Mouse (Mus musculus) hindbrain, embryonic 14.5 days (tissue): ENCODE data around the gene Crygf. TPM values are rescaled to one million over a fixed set of nuclear protein-coding genes. Genes with fewer than 3 reads are reported as not detected.
"Not testable (repeated sequence)": the region's sequence is repeated elsewhere in the genome, so short reads cannot be mapped to it uniquely, and the experiment has no call there.

Experiments used
- ATAC-seq: fragments of 200-750 bp; cut with Nextera tagmentation; 2 replicates; pipeline ENCODE4 v1.8.0; 2017; ENCODE audit warnings: moderate number of reproducible peaks, mild to moderate bottlenecking, moderate TSS enrichment, moderate library complexity; ENCODE audit not compliant: low FRiP score
- DNase-seq: peaks from one replicate; pipeline ENCODE4 v3.0.0-alpha.2; 2015; ENCODE audit warnings: low spot score
- H3K27ac ChIP-seq: fragments of 300-500 bp; sonication (generic); 2 replicates; pipeline ENCODE4 v1.5.1; 2014; ENCODE audit warnings: mild to moderate bottlenecking, moderate library complexity
- H3K27me3 ChIP-seq: fragments of 300-500 bp; sonication (generic); 2 replicates; pipeline ENCODE4 v1.6.1; 2014; ENCODE audit warnings: mild to moderate bottlenecking, low read length, mixed read lengths; ENCODE audit not compliant: control insufficient read depth, insufficient read depth
- H3K36me3 ChIP-seq: fragments of 300-500 bp; sonication (generic); replicated peaks from 2 replicates; pipeline ENCODE4 v1.6.1; 2014; ENCODE audit not compliant: control insufficient read depth, insufficient read depth
- H3K4me1 ChIP-seq: fragments of 300-500 bp; sonication (generic); replicated peaks from 2 replicates; pipeline ENCODE4 v1.6.1; 2014; ENCODE audit warnings: antibody characterized with exemption, low read length, mixed read lengths; ENCODE audit not compliant: control insufficient read depth, insufficient read depth
- H3K4me2 ChIP-seq: fragments of 300-500 bp; sonication (generic); replicated peaks from 2 replicates; pipeline ENCODE4 v1.6.1; 2014; ENCODE audit warnings: mild to moderate bottlenecking, moderate library complexity
- H3K4me3 ChIP-seq: fragments of 300-500 bp; sonication (generic); replicated peaks from 2 replicates; pipeline ENCODE4 v1.5.1; 2014; ENCODE audit warnings: mild to moderate bottlenecking, low read length
- H3K9ac ChIP-seq: fragments of 300-500 bp; sonication (generic); 2 replicates; pipeline ENCODE4 v1.6.1; 2014
- H3K9me3 ChIP-seq: fragments of 300-500 bp; sonication (generic); 2 replicates; pipeline ENCODE4 v1.6.1; 2016; ENCODE audit warnings: low read length; ENCODE audit not compliant: control insufficient read depth
- WGBS: fragments of 180-500 bp; shearing (Covaris S2); extraction: QIAGEN DNeasy Blood & Tissue Kit; methylation state at CpG from one replicate; pipeline ENCODE4 v1.1.7; 2014; 5-methylcytosine and 5-hydroxymethylcytosine counted together
- polyA plus RNA-seq: library from polyadenylated mRNA; unstranded; fragments of >200 nt; fragmentation: Nextera tagmentation; extraction: Ambion mirVana; gene quantifications from 2 replicates; pipeline ENCODE4 v1.2.1, GENCODE M21; 2014

Crygf gene
- not detected in 2 replicates for polyA plus RNA-seq

- no peak within 1 kb of the TSS for H3K4me3 ChIP-seq
- no peak within 1 kb of the TSS for H3K27ac ChIP-seq
- H3K27me3 ChIP-seq, result no peaks in the 10 kb centered on the region
- H3K36me3 ChIP-seq, result no peaks in the 10 kb centered on the region
- no peak within 1 kb of the TSS for H3K9ac ChIP-seq
- WGBS, result 67% methylated on average over 4 of the region's 4 CpGs
- no peak; the same call in 1 of the 2 replicates for ATAC-seq
- H3K4me2 ChIP-seq, result no peak within 1 kb of the TSS
- no peaks in the 10 kb centered on the region for H3K4me1 ChIP-seq
- DNase-seq, result no peak
- no peaks in the 10 kb centered on the region for H3K9me3 ChIP-seq
These were observed at the start of gene Crygf for GRCm38 (mm10) chr1:65926294-65926693. TSS of gene Crygf (plus strand) at chr1:65926520.

- 50% methylated on average over 6 of the region's 6 CpGs for WGBS
- DNase-seq (no peak), ATAC-seq (no peak)
- Histone ChIP-seq H3K27me3 (no peaks in the 10 kb centered on the region), H3K9me3 (no peaks in the 10 kb centered on the region), H3K4me3 (no peak overlapping the region), H3K4me1 (no peaks in the 10 kb centered on the region), H3K36me3 (no peaks in the 10 kb centered on the region), H3K9ac (no peak overlapping the region), H3K27ac (no peak overlapping the region), H3K4me2 (no peak overlapping the region)
These were observed 734 bp upstream of the Crygf start for GRCm38 (mm10) chr1:65925361-65926210.

GRCm38 (mm10) chr1:65926696-65927095, 376 bp downstream of the Crygf start:
- not testable (repeated sequence) for H3K4me2 ChIP-seq, DNase-seq, H3K4me1 ChIP-seq, H3K36me3 ChIP-seq, H3K27me3 ChIP-seq, H3K9me3 ChIP-seq, H3K4me3 ChIP-seq, H3K9ac ChIP-seq, H3K27ac ChIP-seq, ATAC-seq
- 82% methylated on average over 11 of the region's 11 CpGs for WGBS

GRCm38 (mm10) chr1:65930055-65930454, 3.7 kb downstream of the Crygf start:
- Histone ChIP-seq H3K9ac (no peak overlapping the region), H3K27ac (no peak overlapping the region), H3K4me3 (no peak overlapping the region), H3K4me1 (no peaks in the 10 kb centered on the region), H3K9me3 (no peaks in the 10 kb centered on the region), H3K27me3 (no peaks in the 10 kb centered on the region), H3K36me3 (no peaks in the 10 kb centered on the region), H3K4me2 (no peak overlapping the region)
- DNase-seq (no peak), ATAC-seq (no peak)
- 83% methylated on average over 2 of the region's 2 CpGs for WGBS

GRCm38 (mm10) chr1:65932091-65932812, 5.9 kb downstream of the Crygf start:
- DNase-seq, result no peak
- no peak overlapping the region for H3K9ac ChIP-seq

More at GRCm38 (mm10) chr1:65932091-65932812, 5.9 kb downstream of the Crygf start:
- no peak overlapping the region for H3K4me2 ChIP-seq
- no peaks in the 10 kb centered on the region for H3K36me3 ChIP-seq
- H3K27ac ChIP-seq, result no peak overlapping the region
- WGBS, result 90% methylated on average over 4 of the region's 4 CpGs
- H3K27me3 ChIP-seq, result no peaks in the 10 kb centered on the region
- H3K4me3 ChIP-seq, result no peak overlapping the region
- ATAC-seq, result no peak
- no peaks in the 10 kb centered on the region for H3K4me1 ChIP-seq
- no peaks in the 10 kb centered on the region for H3K9me3 ChIP-seq

Other genes starting within 250 kb of the Crygf start
- gene Map2, start 248.8 kb downstream of the Crygf start, polyA plus RNA-seq, result 413 and 417 TPM in 2 replicates